Mouse (Mus musculus) spleen, adult 2 months (tissue): Measurements from ENCODE around the gene Adgrv1.

Experiments
- CTCF ChIP-seq: fragments of 200-500 bp; IDR thresholded peaks from 2 replicates; pipeline ENCODE4 v1.5.1; 2011; ENCODE audit warnings: mild to moderate bottlenecking, inconsistent platforms; ENCODE audit not compliant: insufficient read depth, insufficient read length, insufficient replicate concordance; ENCODE audit errors: extremely low read depth
- POLR2A ChIP-seq: fragments of 200-500 bp; IDR thresholded peaks from 2 replicates; pipeline ENCODE4 v1.6.1; 2011; ENCODE audit warnings: low read depth, low read length, inconsistent platforms

- no peak for TF ChIP-seq CTCF
- TF ChIP-seq POLR2A: no peak
These were observed 500.3 kb downstream of the Adgrv1 start for GRCm38 (mm10) chr13:81132691-81133090.
